Mouse (Mus musculus): ENCODE measurements around the gene Arfgef3.

Gene Arfgef3

GRCm38 (mm10) chr10:18743286-18744142 lies at the start of gene Arfgef3:
TSS of gene Arfgef3 (minus strand) at chr10:18743949.
- DNase-seq (ENCODE audit: low spot score): peak; percentile 68

DNA sequence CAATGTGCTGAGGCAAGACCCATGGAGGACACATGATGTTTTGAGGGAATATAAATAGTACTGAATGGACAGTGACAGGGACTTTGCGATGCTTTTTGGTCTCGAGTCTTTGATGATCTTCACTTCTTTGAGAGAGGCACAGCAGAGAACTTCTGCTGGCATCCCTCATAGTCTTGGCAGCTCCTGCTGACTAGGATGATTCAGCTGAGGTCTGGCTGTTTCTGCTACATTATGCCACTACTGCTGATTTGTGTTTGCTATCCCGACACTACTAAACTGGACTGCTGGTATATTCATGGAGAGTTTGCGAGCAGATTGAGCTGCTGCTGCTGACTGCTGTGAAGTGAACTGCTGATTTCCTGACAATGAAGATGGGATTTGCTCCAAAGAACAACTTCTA lies 46.3 kb upstream of the Arfgef3 start:
- no peak for DNase-seq (ENCODE audit: low spot score)

GRCm38 (mm10) chr10:18788601-18789000 lies 44.9 kb upstream of the Arfgef3 start:
- no peak for DNase-seq (ENCODE audit: low spot score)

DNA sequence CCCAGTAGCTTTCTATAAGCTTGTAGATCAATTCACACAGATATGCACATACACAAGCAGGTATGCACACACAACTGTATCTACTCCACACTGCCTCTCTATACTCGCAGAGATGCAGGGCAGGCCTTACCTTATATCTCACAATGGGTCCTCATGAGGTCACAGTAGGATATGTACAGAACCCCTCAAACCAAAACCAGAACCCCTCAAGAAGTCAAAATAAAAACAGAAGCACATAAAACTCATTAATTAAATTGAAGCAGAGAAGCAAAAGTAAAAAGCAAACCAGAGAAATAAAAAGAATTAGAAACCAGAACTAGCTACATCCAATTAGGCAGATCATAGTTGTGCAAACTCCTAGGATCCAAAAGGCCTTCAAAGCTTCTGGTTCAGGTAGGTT lies 42.9 kb upstream of the Arfgef3 start, which contains the start of gene Gm4922:
Gm4922 (minus strand) TSS at position 101 of the 400 bp plus-strand sequence.
- no peak for DNase-seq (ENCODE audit: low spot score)

DNA sequence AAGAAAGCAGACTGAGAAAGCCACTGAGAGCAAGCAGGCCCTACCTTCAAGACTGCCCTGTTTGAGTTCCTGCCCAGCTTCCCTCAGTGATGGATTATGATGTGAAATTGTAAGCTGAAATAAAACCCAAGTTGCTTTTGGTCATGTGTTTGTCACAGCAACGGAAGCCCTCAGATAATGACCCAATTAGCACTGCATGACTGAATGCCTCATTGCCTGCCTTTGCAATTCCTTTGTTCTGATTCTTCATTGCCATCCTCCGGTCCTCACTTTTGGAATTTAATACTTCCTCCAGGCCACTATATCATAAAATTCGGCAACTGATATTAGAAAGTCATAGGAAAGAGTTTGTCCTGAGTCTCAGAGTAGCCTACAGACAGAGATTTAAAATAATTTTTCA lies 33.8 kb upstream of the Arfgef3 start:
- peak; percentile 5 for DNase-seq (ENCODE audit: low spot score)

DNA sequence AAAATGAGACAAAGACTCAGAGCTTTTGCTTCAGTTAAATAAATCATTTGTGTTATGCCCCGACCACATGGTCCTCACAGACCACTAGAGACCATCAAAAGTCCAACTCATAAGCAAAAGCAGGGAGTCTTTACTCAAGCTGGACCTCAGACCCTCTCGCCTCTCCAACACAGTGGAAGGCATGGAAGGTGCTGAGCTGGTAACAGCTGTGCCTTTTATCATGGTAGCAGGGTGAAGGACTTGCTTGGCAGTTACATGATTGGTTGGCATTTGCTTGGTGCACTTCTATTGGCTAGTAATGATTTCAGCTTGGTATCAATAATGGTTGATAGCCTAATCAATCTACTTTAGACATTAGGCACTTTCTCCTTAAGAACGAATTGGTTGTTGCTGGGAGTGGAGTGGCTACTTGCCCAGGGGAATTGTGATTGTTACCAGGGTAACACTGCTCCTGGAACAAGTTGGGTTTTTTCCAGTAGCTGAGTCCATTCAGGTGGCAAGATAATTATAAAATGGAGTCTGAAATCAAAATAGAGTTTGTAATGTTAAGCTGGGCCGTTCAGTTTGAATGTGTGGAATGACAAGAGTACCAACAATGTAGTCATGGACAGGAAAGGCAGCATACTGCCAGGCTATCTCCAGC lies 28.9 kb upstream of the Arfgef3 start:
- DNase-seq (ENCODE audit: low spot score): no peak

DNA sequence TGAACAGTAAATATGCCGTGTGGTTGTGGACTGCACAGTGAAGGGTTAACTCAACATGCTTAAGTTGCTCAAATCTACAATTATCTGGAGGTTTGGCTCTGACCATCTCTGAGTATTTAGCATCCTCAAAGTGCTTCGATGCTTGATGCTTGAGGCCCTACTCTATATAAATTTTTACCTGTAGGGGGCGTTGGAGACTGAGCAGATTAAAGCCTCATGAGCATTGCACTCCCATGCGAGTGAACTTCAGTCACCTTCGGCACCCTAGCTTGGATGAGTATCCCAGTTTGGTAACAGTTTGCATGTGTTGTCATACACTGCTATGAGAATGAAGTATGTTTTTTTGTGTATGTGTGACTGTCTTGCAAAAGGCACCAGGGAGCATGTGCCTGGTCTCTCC lies 26.2 kb upstream of the Arfgef3 start:
- DNase-seq (ENCODE audit: low spot score): no peak

DNA sequence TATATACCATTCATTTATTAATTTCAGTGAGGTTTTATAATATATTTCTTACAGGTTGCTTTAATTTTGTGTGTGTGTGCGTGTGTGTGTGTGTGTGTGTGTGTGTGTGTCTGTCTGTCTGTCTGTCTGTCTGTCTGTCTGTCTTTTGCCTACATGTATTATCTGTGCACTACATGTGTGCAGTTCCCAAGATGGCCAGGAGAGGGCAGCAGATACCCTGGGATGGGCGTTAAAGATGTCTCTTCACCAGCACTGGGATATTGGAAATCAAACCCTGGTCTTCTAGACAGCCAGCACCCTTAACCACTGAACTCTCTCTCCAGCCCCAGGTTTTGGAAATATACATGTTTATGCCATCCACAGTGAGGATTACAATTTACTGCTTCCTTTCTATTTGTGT lies 16.5 kb upstream of the Arfgef3 start:
- peak; percentile 75 for DNase-seq (ENCODE audit: low spot score)

DNA sequence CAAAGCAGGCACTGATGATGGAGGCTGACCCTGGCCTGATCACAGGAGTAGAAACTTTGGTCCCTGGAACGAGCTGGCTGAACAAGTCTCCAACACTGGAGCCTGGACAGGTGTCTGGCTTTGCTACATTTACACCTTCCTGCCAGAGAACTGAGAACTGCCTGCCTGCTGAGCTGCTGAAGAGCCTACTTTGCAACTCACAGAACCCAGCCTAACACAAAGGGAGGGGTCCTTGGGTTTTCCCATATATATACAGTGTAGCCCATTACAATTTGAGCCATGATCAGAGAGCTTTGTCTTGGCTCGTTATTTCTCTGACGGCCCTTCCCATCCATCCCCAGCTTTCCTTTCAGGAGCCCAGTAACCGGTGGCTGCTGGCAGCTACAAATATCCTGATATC lies 6.3 kb upstream of the Arfgef3 start:
- DNase-seq (ENCODE audit: low spot score): no peak

DNA sequence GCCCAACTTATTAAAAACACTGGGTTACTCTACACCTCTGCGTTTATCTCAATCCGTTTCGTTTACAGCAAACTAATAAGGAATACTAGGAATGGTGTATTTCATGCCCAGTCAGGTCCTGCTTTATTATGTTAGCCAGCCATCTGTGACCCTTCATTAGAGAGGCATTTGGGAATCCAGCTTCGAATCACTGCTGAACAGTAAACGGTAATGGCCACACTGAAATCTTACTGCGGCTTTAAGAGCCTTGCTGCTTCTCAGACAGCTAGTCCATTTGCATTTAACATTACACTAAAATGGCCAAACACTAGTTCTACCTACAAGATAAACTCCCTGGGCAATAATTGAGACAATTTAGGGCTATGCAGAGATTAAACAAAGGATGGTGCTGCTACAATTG lies 1.7 kb downstream of the Arfgef3 start:
- DNase-seq (ENCODE audit: low spot score): no peak

DNA sequence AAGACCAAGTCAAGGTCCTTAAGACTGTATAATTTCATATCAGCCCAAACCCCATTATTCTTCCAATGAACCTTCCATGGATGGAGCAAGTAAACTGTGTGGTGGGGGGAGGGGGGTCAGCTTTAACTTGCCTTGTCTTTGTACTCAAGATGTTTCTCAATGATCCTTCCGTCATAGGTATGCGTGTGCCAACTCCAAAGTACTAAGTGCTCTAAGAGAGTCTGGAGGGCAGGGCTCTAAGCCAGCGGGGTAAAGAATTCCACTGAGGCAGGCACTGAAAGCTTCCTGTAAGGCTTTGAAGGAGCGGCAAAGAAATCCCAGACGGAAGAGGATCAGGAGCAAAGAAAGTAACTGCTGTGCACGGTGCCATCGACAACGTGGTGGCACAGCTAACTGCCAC lies 2.7 kb downstream of the Arfgef3 start:
- no peak for DNase-seq (ENCODE audit: low spot score)

DNA sequence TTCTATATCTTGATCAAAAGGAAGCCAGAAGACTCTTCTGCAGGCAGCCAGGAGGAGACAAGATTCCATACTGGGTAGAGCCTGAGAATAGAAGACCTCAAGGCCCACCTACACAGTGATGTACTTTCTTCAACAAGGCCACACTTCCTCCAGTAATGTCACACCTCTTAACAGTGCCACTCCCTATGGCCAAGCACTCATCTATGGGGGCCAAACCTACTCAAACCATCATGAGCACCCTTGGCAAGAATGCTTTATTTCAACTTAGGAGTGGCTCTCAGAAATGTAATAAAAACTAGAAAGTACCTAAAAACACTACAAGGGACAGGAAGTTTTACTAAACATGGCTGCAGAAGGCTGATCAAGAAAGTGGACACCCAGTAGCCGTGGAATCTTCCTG lies 15.2 kb downstream of the Arfgef3 start:
- no peak for DNase-seq (ENCODE audit: low spot score)

GRCm38 (mm10) chr10:18711436-18711835 lies 32.3 kb downstream of the Arfgef3 start:
- DNase-seq (ENCODE audit: low spot score): no peak

DNA sequence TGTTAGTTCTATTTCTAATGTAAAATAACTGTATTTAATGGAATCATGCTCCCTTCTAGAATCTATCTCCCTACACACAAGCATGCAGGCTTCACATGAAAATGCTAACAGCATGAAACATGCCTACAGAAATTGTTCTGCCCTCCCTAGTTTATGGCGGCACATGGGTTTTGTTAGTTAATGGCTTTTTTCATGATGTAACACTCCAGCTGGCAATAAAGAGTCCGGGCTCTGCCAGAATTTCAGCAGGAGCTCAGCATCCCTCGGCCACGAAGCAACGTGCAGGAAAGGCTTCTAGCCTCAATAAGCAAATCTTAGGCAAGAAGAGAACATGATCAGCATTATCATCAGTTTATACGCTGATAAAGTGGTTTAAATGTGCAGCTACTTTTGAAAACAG lies 32.8 kb downstream of the Arfgef3 start:
- DNase-seq (ENCODE audit: low spot score): no peak

DNA sequence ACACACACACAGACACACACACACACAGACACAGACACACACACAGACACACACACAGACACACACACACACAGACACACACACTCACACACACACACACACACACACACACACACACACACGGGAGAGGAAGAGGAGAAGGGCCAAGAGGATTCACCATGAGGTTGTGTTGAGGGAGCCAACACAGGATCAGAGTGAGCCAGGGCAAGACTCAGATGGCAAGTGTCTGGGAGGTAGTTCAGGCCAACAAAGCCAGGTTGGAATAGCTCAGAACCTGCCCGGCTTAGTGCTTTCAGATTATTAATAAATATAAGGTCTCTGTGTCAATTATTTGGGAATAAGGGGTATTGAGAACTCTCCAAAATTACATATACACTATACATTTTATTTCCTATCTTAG lies 33.9 kb downstream of the Arfgef3 start:
- no peak for DNase-seq (ENCODE audit: low spot score)

- DNase-seq (ENCODE audit: low spot score): no peak
Measured at GRCm38 (mm10) chr10:18708641-18709040, 35.1 kb downstream of the Arfgef3 start.

DNA sequence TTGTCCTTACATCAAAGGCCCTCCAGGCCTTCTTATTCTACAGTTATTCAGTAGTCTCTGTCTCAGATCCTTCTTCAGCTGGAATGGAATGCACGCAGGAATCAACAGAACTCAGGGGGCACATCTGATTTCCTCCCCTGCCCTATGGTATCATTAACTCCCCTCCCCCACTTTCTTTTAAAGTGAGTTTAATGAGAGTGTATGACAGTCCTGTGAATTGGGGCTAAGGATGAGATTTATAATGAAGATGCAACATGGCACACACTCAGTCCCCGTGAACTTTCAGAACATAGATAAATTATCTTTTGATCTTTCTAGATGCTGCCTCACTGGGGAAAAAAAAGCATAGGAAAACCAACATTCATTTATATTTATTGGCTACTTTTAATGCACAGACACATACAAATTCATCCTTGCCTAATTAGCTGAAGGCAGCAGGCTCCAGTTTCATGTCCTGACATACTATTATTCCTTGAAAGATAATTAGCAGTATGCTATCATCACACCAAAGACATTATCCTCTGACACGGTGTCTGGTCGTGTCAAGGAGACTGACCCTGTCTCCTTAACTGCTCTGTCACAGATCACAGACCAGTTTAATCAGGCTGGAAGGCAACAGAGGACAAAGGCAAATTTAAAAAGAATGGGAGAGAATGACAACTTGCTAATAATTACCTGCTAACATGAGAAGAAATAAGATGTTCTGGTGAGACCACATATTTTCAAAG lies 39.2 kb downstream of the Arfgef3 start:
- DNase-seq (ENCODE audit: low spot score): no peak

- no peak for DNase-seq (ENCODE audit: low spot score)
Measured at GRCm38 (mm10) chr10:18701517-18701916, 42.2 kb downstream of the Arfgef3 start.

DNA sequence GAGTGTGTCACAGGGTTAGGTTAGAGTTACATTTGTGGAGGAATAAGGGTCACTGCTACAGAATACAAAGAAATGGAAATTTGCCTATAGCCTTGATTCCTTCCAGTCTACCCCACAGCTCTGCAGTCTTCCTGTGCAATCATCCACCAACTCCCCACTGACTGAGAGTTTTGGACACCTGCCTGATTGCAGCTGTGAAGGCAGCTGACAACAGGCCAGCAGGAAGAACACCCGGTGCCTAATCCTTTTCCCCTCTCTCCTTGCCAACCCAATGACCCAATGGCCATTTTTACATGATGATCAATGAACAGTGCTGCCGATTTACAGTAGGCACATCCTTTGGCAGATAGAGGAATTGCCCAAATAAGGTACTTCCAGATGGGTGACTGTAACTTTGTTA lies 43.6 kb downstream of the Arfgef3 start:
- no peak for DNase-seq (ENCODE audit: low spot score)

- no peak for DNase-seq (ENCODE audit: low spot score)
Measured at GRCm38 (mm10) chr10:18699151-18699550, 44.6 kb downstream of the Arfgef3 start.

- DNase-seq (ENCODE audit: low spot score): no peak
Measured at GRCm38 (mm10) chr10:18696461-18696860, 47.3 kb downstream of the Arfgef3 start.

GRCm38 (mm10) chr10:18688234-18688633 lies 55.5 kb downstream of the Arfgef3 start:
- DNase-seq (ENCODE audit: low spot score): no peak
